Mouse (Mus musculus) liver, postnatal 0 days (tissue): ENCODE data around the gene Sash3.

Experiments
- CTCF ChIP-seq: sonication (generic); IDR thresholded peaks from 2 replicates; pipeline ENCODE4 v1.5.1; 2016; ENCODE audit warnings: antibody characterized with exemption, low read depth
- EP300 ChIP-seq: IDR thresholded peaks from 2 replicates; pipeline ENCODE4 v1.6.1; 2016; ENCODE audit warnings: antibody characterized with exemption, low read depth, mild to moderate bottlenecking

GRCm38 (mm10) chrX:48141481-48141880 lies 4.8 kb upstream of the Sash3 start:
- TF ChIP-seq CTCF (no peak), EP300 (no peak)
